ENCODE assay signal across 17 mouse cellular contexts in the genomic region with DNA sequence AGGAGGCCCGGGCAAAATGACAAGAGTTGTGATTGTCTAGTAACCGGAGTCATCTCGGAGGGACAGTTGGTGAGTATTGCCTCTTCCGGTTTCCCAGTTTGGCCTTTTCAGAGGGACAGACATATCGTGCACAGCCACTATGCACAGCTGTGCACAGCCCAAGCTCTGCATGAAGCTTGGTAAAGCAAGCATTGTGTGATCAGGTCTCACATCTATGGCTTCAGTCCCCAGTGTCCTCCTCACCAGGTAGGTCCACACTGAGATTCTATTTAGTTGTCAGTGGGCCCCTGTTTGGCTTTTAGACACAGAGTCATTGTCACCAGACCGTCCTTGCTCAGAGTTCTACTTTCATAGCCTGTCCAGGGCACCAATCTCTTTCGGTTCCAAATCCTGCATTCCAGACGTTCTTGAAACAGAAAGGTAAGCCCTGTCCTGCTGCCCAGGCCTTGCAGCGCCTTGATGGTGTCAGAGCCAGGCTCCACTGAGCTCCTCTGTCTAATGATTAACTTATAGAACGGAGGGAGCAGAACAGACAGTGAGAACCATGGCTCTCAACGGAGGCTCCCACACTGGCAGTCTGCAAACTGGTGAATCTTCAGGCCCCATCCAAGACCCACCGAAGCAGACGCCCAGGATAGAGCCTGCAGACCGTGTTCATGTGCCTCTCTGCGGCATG.
DNase-seq lines count a peak whose midpoint lies in the region; ATAC-seq and TF ChIP-seq lines count a peak whose summit lies in the region.
"Had no signal": no experiment of that assay in that cellular context is flagged by ENCODE, and none has a peak within 500 bp of the region (broad histone marks: within the 10 kb centered on the region; RNA-seq: fewer than 3 reads in every experiment).

No protein-coding gene starts in this region.

- TF ChIP-seq POLR2A in liver, adult 2 months (IDR thresholded peaks at IDR 0.05; ENCODE audit: extremely low read depth, insufficient read depth, low read length) = no peak

- H3K4me3 ChIP-seq in kidney, embryonic 15.5 days (replicated peaks) = no peak overlapping the region
- no peak overlapping the region for H3K4me3 ChIP-seq in liver, adult 2 months (ENCODE audit: insufficient read depth, low read depth, low read length)
- H3K4me3 ChIP-seq in stomach, embryonic 15.5 days (replicated peaks) = no peak overlapping the region
- H3K4me3 ChIP-seq: megakaryocyte, embryonic 14.5 days; neural tube, embryonic 12.5 days had no signal

- H3K9ac ChIP-seq in kidney, embryonic 15.5 days = no peak overlapping the region
- no peak overlapping the region for H3K9ac ChIP-seq in liver, adult 2 months (ENCODE audit: low read depth, low read length)
- no peak overlapping the region for H3K9ac ChIP-seq in stomach, embryonic 15.5 days
- H3K9ac ChIP-seq: neural tube, embryonic 12.5 days had no signal

- no peaks in the 10 kb centered on the region for H3K36me3 ChIP-seq in kidney, embryonic 15.5 days
- no peaks in the 10 kb centered on the region for H3K36me3 ChIP-seq in liver, adult 2 months (ENCODE audit: control insufficient read depth, insufficient read depth, low read length)
- H3K36me3 ChIP-seq in stomach, embryonic 15.5 days = no peaks in the 10 kb centered on the region
- H3K36me3 ChIP-seq: neural tube, embryonic 12.5 days had no signal

- intact Hi-C loops in heart, postnatal 36 days (cut with DNase I) = no loop called here

- no peak overlapping the region for H3K4me2 ChIP-seq in kidney, embryonic 15.5 days
- no peak overlapping the region for H3K4me2 ChIP-seq in stomach, embryonic 15.5 days
- H3K4me2 ChIP-seq: neural tube, embryonic 12.5 days had no signal

- H3K27me3 ChIP-seq in kidney, embryonic 15.5 days = no peaks in the 10 kb centered on the region
- H3K27me3 ChIP-seq in liver, adult 2 months (ENCODE audit: control insufficient read depth, insufficient read depth, low read length) = no peaks in the 10 kb centered on the region
- H3K27me3 ChIP-seq in stomach, embryonic 15.5 days (replicated peaks) = no peaks in the 10 kb centered on the region
- H3K27me3 ChIP-seq: megakaryocyte, embryonic 14.5 days; neural tube, embryonic 12.5 days had no signal

- ATAC-seq in kidney, embryonic 15.5 days (replicated peaks; ENCODE audit: low FRiP score) = peak; percentile 95
- peak; percentile 88 for ATAC-seq in stomach, embryonic 15.5 days (ENCODE audit: insufficient read depth, low FRiP score, low read depth)
- ATAC-seq: forebrain, embryonic 14.5 days had no signal

- peak overlapping the region; percentile 60 for H3K27ac ChIP-seq in kidney, embryonic 15.5 days
- no peak overlapping the region for H3K27ac ChIP-seq in liver, adult 2 months (replicated peaks; ENCODE audit: insufficient read depth, low read depth, low read length)
- H3K27ac ChIP-seq in stomach, embryonic 15.5 days = no peak overlapping the region
- H3K27ac ChIP-seq: neural tube, embryonic 12.5 days had no signal

- H3K4me1 ChIP-seq in kidney, embryonic 15.5 days = peaks cover 7% of the 10 kb centered on the region
- peaks cover 2% of the 10 kb centered on the region for H3K4me1 ChIP-seq in liver, adult 2 months (ENCODE audit: control insufficient read depth, insufficient read depth, low read length)
- no peaks in the 10 kb centered on the region for H3K4me1 ChIP-seq in stomach, embryonic 15.5 days
- H3K4me1 ChIP-seq: megakaryocyte, embryonic 14.5 days; neural tube, embryonic 12.5 days had no signal

- no peaks in the 10 kb centered on the region for H3K79me2 ChIP-seq in liver, adult 2 months (ENCODE audit: control insufficient read depth, insufficient read depth, low read length)

- WGBS in kidney, embryonic 15.5 days = 83% methylated on average over 15 of the region's 15 CpGs
- 38% methylated on average over 15 of the region's 15 CpGs for WGBS in liver, adult 2 months
- 78% methylated on average over 15 of the region's 15 CpGs for WGBS in stomach, embryonic 15.5 days

- peak; percentile 36 for DNase-seq in kidney, adult 11 months
- peak; percentile 79 for DNase-seq in liver, adult 2 months (ENCODE audit: extremely low read depth, low read depth, low spot score)
- DNase-seq in heart, postnatal 36 days = no peak
- DNase-seq in T-cell, adult 2 months (ENCODE audit: low spot score) = no peak
- no peak for DNase-seq in thymus, postnatal 36 days
- DNase-seq in heart, postnatal 4 days = no peak
- DNase-seq: cerebellum, adult 9-11 months; embryo, embryonic 11 days; heart, postnatal 14 days; lung, adult 18-20 months; right cerebral cortex, postnatal 14 days; thymus, adult 2 months had no signal

- no peaks in the 10 kb centered on the region for H3K9me3 ChIP-seq in kidney, embryonic 15.5 days (replicated peaks)
- no peaks in the 10 kb centered on the region for H3K9me3 ChIP-seq in stomach, embryonic 15.5 days
- H3K9me3 ChIP-seq: neural tube, embryonic 12.5 days had no signal

- TF ChIP-seq CTCF in liver, adult 2 months (IDR thresholded peaks at IDR 0.05; ENCODE audit: low read depth, low read length) = no peak

Comparison
In these comparisons a context has a peak if more than half of its experiments do, and no peak if none do; other contexts are left out.
1. DNase-seq: peak in kidney, adult 11 months (single experiment) and liver, adult 2 months (single experiment); none in heart, postnatal 36 days (0 of 2), T-cell, adult 2 months (single experiment), thymus, postnatal 36 days (0 of 2) and heart, postnatal 4 days (single experiment).